Mouse (Mus musculus): ENCODE data around the gene Lyplal1.

GRCm38 (mm10) chr1:186140191-186140590, 23.1 kb upstream of the Lyplal1 start:
- TF ChIP-seq RCOR1 (conservative IDR thresholded peaks at IDR 0.05; ENCODE audit: low read depth, low read length) (no peak), HCFC1 (IDR thresholded peaks at IDR 0.05; ENCODE audit: low read depth, low read length) (no peak), CTCF (conservative IDR thresholded peaks at IDR 0.05 in 1 of 2, IDR thresholded peaks at IDR 0.05 in 1 of 2; ENCODE audit: low read depth in 2 of 2, low read length in 2 of 2) (no peak), ZMIZ1 (IDR thresholded peaks at IDR 0.05; ENCODE audit: low read depth, low read length) (no peak), SIN3A (IDR thresholded peaks at IDR 0.05; ENCODE audit: low read length) (no peak), NRF1 (IDR thresholded peaks at IDR 0.05; ENCODE audit: low read depth, low read length) (no peak), POLR2A (IDR thresholded peaks at IDR 0.05; ENCODE audit: low read depth, low read length) (no peak)
